Mouse (Mus musculus) liver, postnatal 0 days (tissue): ENCODE data around the gene Atad1. TPM values are rescaled to one million over a fixed set of nuclear protein-coding genes. Genes with fewer than 3 reads are reported as not detected.

Experiments used
- ATAC-seq: fragments of 200-750 bp; cut with Nextera tagmentation; 2 replicates; pipeline ENCODE4 v1.8.0; 2017; ENCODE audit warnings: mild to moderate bottlenecking, moderate library complexity
- DNase-seq: peaks from one replicate; pipeline ENCODE4 v3.0.0-alpha.2; 2016
- H3K27ac ChIP-seq: fragments of 300-500 bp; sonication (generic); 2 replicates; pipeline ENCODE4 v1.5.1; 2014; ENCODE audit warnings: antibody characterized with exemption, moderate library complexity, mild to moderate bottlenecking, low read depth
- H3K27me3 ChIP-seq: fragments of 300-500 bp; sonication (generic); 2 replicates; pipeline ENCODE4 v1.6.1; 2014; ENCODE audit warnings: low read length, control low read depth, mixed read lengths; ENCODE audit not compliant: insufficient read depth
- H3K36me3 ChIP-seq: fragments of 300-500 bp; sonication (generic); replicated peaks from 2 replicates; pipeline ENCODE4 v1.6.1; 2014; ENCODE audit warnings: mild to moderate bottlenecking, control low read depth, low read length, moderate library complexity, mixed read lengths; ENCODE audit not compliant: insufficient read depth
- H3K4me1 ChIP-seq: fragments of 300-500 bp; sonication (generic); 2 replicates; pipeline ENCODE4 v1.6.1; 2014; ENCODE audit warnings: antibody characterized with exemption, mild to moderate bottlenecking, control low read depth; ENCODE audit not compliant: insufficient read depth
- H3K4me2 ChIP-seq: fragments of 300-500 bp; sonication (generic); 2 replicates; pipeline ENCODE4 v1.6.1; 2014; ENCODE audit warnings: low read depth, mild to moderate bottlenecking, low read length, moderate library complexity, mixed read lengths
- H3K4me3 ChIP-seq: fragments of 300-500 bp; sonication (generic); 2 replicates; pipeline ENCODE4 v1.5.1; 2014; ENCODE audit warnings: low read depth, low read length
- H3K9ac ChIP-seq: fragments of 300-500 bp; sonication (generic); replicated peaks from 2 replicates; pipeline ENCODE4 v1.6.1; 2014; ENCODE audit warnings: mild to moderate bottlenecking, moderate library complexity
- H3K9me3 ChIP-seq: fragments of 300-500 bp; sonication (generic); 2 replicates; pipeline ENCODE4 v1.6.1; 2016; ENCODE audit warnings: mild to moderate bottlenecking, control low read depth, low read length, mixed read lengths
- CTCF ChIP-seq: sonication (generic); IDR thresholded peaks from 2 replicates; pipeline ENCODE4 v1.5.1; 2016; ENCODE audit warnings: antibody characterized with exemption, low read depth
- EP300 ChIP-seq: IDR thresholded peaks from 2 replicates; pipeline ENCODE4 v1.6.1; 2016; ENCODE audit warnings: antibody characterized with exemption, low read depth, mild to moderate bottlenecking
- WGBS: fragments of 180-500 bp; shearing (Covaris S2); extraction: QIAGEN DNeasy Blood & Tissue Kit; methylation state at CpG from one replicate; pipeline ENCODE4 v1.1.7; 2014; ENCODE audit not compliant: insufficient replicate concordance; 5-methylcytosine and 5-hydroxymethylcytosine counted together
- polyA plus RNA-seq: library from polyadenylated mRNA; unstranded; fragments of >200 nt; fragmentation: Nextera tagmentation; extraction: Ambion mirVana; gene quantifications from 2 replicates; pipeline ENCODE4 v1.2.1, GENCODE M21; 2015

Gene Atad1
- polyA plus RNA-seq, 1 experiment from 2014 or later: 25.9 TPM

GRCm38 (mm10) chr19:32713471-32713870, 26.1 kb downstream of the Atad1 start:
- Histone ChIP-seq H3K27ac (no peak overlapping the region), H3K4me3 (no peak overlapping the region), H3K36me3 (no peaks in the 10 kb centered on the region), H3K4me1 (peaks cover 12% of the 10 kb centered on the region), H3K27me3 (no peaks in the 10 kb centered on the region), H3K9me3 (no peaks in the 10 kb centered on the region), H3K4me2 (no peak overlapping the region), H3K9ac (no peak overlapping the region)
- DNase-seq (no peak), ATAC-seq (no peak)
- 73% methylated on average over 3 of the region's 3 CpGs for WGBS
- TF ChIP-seq CTCF: no peak
- no peak for TF ChIP-seq EP300

GRCm38 (mm10) chr19:32712588-32713042, 27.0 kb downstream of the Atad1 start:
- Histone ChIP-seq H3K4me1 (peaks cover 12% of the 10 kb centered on the region), H3K4me3 (peak overlapping the region; percentile 67), H3K36me3 (no peaks in the 10 kb centered on the region), H3K27ac (peak overlapping the region; percentile 89), H3K27me3 (no peaks in the 10 kb centered on the region), H3K9ac (peak overlapping the region; percentile 76), H3K9me3 (no peaks in the 10 kb centered on the region), H3K4me2 (peak overlapping the region; percentile 83)
- DNase-seq (peak; percentile 86), ATAC-seq (peak; percentile 90)
- peak; percentile 49 for TF ChIP-seq CTCF
- peak; percentile 70 for TF ChIP-seq EP300
- 2% methylated on average over 11 of the region's 11 CpGs for WGBS

DNA sequence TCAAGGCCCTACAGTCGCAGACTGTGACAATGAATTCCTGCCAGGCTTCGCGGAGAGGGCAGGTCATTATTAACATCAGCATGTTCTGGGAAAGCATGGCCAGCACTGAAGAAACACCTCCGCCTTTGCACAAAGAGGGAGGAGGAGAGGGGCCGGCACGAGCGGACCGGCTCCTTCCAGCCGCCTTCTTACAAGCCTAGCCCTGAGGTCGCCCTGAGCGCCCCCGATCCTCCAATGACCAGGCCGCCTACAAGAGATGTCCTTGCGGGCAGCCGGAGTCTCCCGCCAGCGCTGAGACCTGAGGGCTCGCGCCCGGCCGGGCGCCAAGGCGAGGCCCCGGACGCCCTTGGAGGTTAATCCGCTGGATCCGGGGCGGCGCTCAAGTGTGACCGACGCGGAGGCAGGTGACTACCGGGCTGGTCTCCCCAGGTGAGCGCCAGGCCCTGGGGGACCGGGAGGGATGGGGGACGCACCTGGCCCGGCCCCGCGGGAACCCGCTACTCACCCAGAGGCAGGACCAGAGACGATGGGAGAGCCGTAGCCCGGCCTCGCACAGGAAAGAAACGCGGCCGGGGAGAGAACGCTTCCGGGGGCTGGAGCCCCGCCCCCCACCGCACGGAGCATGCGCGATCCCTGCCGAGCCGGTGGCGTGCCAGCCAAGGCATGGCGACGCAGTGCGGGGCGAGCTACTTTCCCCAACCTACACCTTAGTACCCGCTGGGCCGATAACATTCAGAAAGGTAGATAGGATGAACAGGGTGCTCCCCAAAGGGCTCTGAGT, 27.6 kb downstream of the Atad1 start:
- Histone ChIP-seq H3K9ac (peak overlapping the region; percentile 76), H3K4me1 (peaks cover 12% of the 10 kb centered on the region), H3K4me2 (peak overlapping the region; percentile 83), H3K27ac (peak overlapping the region; percentile 89), H3K27me3 (no peaks in the 10 kb centered on the region), H3K9me3 (no peaks in the 10 kb centered on the region), H3K4me3 (peak overlapping the region; percentile 67), H3K36me3 (no peaks in the 10 kb centered on the region)
- peak; percentile 94 for DNase-seq
- ATAC-seq: peak; percentile 97
- WGBS: under 1% methylated on average over 63 of the region's 63 CpGs
- no peak for TF ChIP-seq CTCF

DNA sequence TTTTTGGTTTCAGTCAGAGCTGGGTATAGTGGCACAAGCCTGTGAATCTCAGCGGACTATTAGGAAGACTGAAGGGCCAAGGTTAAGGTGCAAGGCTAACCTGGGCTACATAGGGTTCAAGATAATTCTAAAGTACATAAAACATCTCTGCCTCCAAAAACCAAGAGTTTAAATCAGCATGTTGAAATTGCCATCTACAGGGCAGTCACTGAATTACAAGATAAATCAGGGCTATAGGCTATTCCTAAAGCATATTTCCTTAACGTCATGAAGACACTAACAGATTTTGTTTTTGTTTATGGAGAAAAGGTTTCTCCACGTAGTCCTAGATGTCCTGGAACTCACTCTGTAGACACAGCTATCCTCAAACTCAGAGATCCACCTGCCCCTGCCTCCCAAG, 29.3 kb downstream of the Atad1 start:
- ATAC-seq (no peak), DNase-seq (no peak)
- Histone ChIP-seq H3K36me3 (peaks cover 2% of the 10 kb centered on the region), H3K27ac (no peak overlapping the region), H3K4me2 (no peak overlapping the region), H3K4me1 (peaks cover 12% of the 10 kb centered on the region), H3K9ac (no peak overlapping the region), H3K27me3 (no peaks in the 10 kb centered on the region), H3K9me3 (no peaks in the 10 kb centered on the region), H3K4me3 (no peak overlapping the region)
- peak; percentile 59 for TF ChIP-seq CTCF
- TF ChIP-seq EP300: no peak
- 48% methylated on average over 3 of the region's 3 CpGs for WGBS

DNA sequence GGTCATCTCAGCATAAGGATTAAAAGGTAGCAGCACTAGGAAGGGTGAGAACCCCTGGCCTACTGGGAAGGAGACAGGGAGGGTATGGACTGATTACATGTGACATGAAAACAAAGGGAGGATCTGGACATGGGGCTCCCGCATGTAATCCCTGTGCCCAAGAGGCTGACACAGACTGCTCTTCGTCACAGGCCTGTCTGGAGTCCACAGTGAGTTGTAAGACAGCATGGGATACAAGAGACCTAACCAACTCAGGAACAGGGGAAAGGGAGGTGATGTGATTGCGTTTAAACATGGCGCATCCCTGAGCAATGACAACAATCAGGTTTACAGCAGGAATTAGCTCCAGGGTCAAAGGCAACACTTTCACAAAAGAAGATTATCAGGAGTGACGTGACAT, 30.6 kb downstream of the Atad1 start:
- H3K27ac ChIP-seq: no peak overlapping the region
- no peak overlapping the region for H3K4me2 ChIP-seq
- peaks cover 9% of the 10 kb centered on the region for H3K36me3 ChIP-seq
- no peaks in the 10 kb centered on the region for H3K9me3 ChIP-seq
- H3K9ac ChIP-seq: no peak overlapping the region
- H3K4me1 ChIP-seq: peaks cover 12% of the 10 kb centered on the region
- WGBS: 93% methylated on average over 5 of the region's 5 CpGs
- TF ChIP-seq CTCF (no peak), EP300 (no peak)
- DNase-seq (no peak), ATAC-seq (no peak)
- no peaks in the 10 kb centered on the region for H3K27me3 ChIP-seq
- H3K4me3 ChIP-seq: no peak overlapping the region

- DNase-seq (no peak), ATAC-seq (no peak)
- Histone ChIP-seq H3K4me2 (no peak overlapping the region), H3K9me3 (no peaks in the 10 kb centered on the region), H3K36me3 (peaks cover 42% of the 10 kb centered on the region), H3K4me3 (no peak overlapping the region), H3K27ac (no peak overlapping the region), H3K4me1 (no peaks in the 10 kb centered on the region), H3K27me3 (no peaks in the 10 kb centered on the region), H3K9ac (no peak overlapping the region)
- 82% methylated on average over 3 of the region's 3 CpGs for WGBS
- no peak for TF ChIP-seq CTCF
- TF ChIP-seq EP300: no peak
Observed at GRCm38 (mm10) chr19:32702191-32702590, 37.4 kb downstream of the Atad1 start.

DNA sequence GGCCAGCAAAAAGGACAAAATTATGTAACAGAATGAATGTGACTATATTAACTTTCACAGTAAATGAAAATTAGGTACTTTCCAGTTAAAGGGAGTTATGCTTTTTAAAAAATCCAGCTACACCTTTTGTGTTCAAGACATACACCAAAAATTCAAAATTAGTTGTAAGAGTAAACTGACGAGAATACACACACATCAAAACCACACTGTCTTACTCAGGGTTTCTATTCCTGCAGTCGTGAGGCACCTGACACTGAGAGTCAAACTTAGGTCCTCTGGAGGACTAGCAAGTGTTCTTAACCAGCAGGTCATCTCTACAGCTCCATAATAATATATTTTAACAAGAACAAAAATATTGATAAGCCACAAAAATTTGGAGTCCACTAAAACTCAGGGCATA, 42.9 kb downstream of the Atad1 start:
- Histone ChIP-seq H3K9me3 (no peaks in the 10 kb centered on the region), H3K4me3 (no peak overlapping the region), H3K27me3 (no peaks in the 10 kb centered on the region), H3K36me3 (peaks cover 52% of the 10 kb centered on the region), H3K27ac (no peak overlapping the region), H3K4me1 (no peaks in the 10 kb centered on the region), H3K4me2 (no peak overlapping the region), H3K9ac (no peak overlapping the region)
- ATAC-seq: no peak
- DNase-seq: no peak
- WGBS: 83% methylated on average over 2 of the region's 2 CpGs
- TF ChIP-seq CTCF (no peak), EP300 (no peak)
